Mouse (Mus musculus): ENCODE results near the gene Rlim.

- no peak for TF ChIP-seq CTCF (IDR thresholded peaks at IDR 0.05; ENCODE audit: extremely low read depth, insufficient read depth, low read length)
- TF ChIP-seq POLR2A (IDR thresholded peaks at IDR 0.05; ENCODE audit: extremely low read depth, insufficient read depth, low read length): no peak
Measured at GRCm38 (mm10) chrX:103980590-103981168, 405 bp downstream of the Rlim start.
